Mouse (Mus musculus) hindbrain, embryonic 13.5 days (tissue): ENCODE measurements around the gene Pld2. TPM values are rescaled to one million over a fixed set of nuclear protein-coding genes. Genes with fewer than 3 reads are reported as not detected.
"Not testable (repeated sequence)": the region's sequence is repeated elsewhere in the genome, so short reads cannot be mapped to it uniquely, and the experiment has no call there.

ENCODE experiments used
- ATAC-seq: fragments of 200-750 bp; cut with Nextera tagmentation; 2 replicates; pipeline ENCODE4 v1.8.0; 2017; ENCODE audit warnings: moderate TSS enrichment; ENCODE audit not compliant: low FRiP score
- H3K27ac ChIP-seq: fragments of 300-500 bp; sonication (generic); 2 replicates; pipeline ENCODE4 v1.5.1; 2015; ENCODE audit warnings: inconsistent platforms, mild to moderate bottlenecking, moderate library complexity
- H3K27me3 ChIP-seq: fragments of 300-500 bp; sonication (generic); 2 replicates; pipeline ENCODE4 v1.6.1; 2015; ENCODE audit warnings: mild to moderate bottlenecking, inconsistent platforms
- H3K36me3 ChIP-seq: fragments of 300-500 bp; sonication (generic); 2 replicates; pipeline ENCODE4 v1.6.1; 2015; ENCODE audit warnings: mild to moderate bottlenecking, inconsistent platforms
- H3K4me1 ChIP-seq: fragments of 300-500 bp; sonication (generic); replicated peaks from 2 replicates; pipeline ENCODE4 v1.6.1; 2015; ENCODE audit warnings: inconsistent platforms
- H3K4me2 ChIP-seq: fragments of 300-500 bp; sonication (generic); 2 replicates; pipeline ENCODE4 v1.6.1; 2015; ENCODE audit warnings: inconsistent platforms, mild to moderate bottlenecking, moderate library complexity
- H3K4me3 ChIP-seq: fragments of 300-500 bp; sonication (generic); 2 replicates; pipeline ENCODE4 v1.5.1; 2015; ENCODE audit warnings: mild to moderate bottlenecking, inconsistent platforms
- H3K9ac ChIP-seq: fragments of 300-500 bp; sonication (generic); 2 replicates; pipeline ENCODE4 v1.6.1; 2015; ENCODE audit warnings: mild to moderate bottlenecking, inconsistent platforms
- H3K9me3 ChIP-seq: fragments of 300-500 bp; sonication (generic); 2 replicates; pipeline ENCODE4 v1.6.1; 2016; ENCODE audit warnings: inconsistent platforms
- WGBS: fragments of 180-500 bp; shearing (Covaris S2); methylation state at CpG from one replicate; pipeline ENCODE4 v1.1.7; 2015; 5-methylcytosine and 5-hydroxymethylcytosine counted together
- polyA plus RNA-seq: library from polyadenylated mRNA; unstranded; fragments of >200 nt; fragmentation: Nextera tagmentation; extraction: Ambion mirVana; gene quantifications from 2 replicates; pipeline ENCODE4 v1.2.1, GENCODE M21; 2015

Pld2 gene
- polyA plus RNA-seq, 1 experiment from 2014 or later, result 9.0 TPM

DNA sequence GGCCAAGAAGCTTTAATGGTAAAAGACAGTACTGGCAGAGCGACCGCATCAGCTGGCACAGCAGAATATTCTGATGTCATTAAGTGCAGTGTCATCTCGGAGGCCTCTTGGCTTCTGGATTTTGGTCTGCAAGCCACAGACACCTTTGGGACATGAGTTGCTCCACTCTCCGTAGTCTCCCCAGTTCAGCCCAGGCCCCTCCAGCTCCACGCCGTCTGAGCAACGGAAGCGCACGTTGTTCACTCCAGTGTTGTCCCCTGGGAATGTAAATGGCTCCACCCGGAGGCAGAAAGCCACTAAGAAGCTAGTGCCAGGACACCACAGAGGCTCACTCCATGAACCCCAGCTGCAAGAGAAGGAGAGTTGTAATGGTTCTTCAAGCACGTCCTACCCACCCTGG lies 26.3 kb upstream of the Pld2 start:
- H3K4me1 ChIP-seq, result peaks cover 15% of the 10 kb centered on the region
- H3K9ac ChIP-seq, result peak overlapping the region; percentile 24; the same call in 1 of the 2 replicates
- no peak overlapping the region for H3K4me2 ChIP-seq
- H3K27me3 ChIP-seq, result peaks cover 14% of the 10 kb centered on the region; the same call in 1 of the 2 replicates
- no peaks in the 10 kb centered on the region for H3K36me3 ChIP-seq
- 40% methylated on average over 11 of the region's 11 CpGs for WGBS
- H3K27ac ChIP-seq, result no peak overlapping the region
- H3K9me3 ChIP-seq, result no peaks in the 10 kb centered on the region
- no peak for ATAC-seq
- no peak overlapping the region for H3K4me3 ChIP-seq

DNA sequence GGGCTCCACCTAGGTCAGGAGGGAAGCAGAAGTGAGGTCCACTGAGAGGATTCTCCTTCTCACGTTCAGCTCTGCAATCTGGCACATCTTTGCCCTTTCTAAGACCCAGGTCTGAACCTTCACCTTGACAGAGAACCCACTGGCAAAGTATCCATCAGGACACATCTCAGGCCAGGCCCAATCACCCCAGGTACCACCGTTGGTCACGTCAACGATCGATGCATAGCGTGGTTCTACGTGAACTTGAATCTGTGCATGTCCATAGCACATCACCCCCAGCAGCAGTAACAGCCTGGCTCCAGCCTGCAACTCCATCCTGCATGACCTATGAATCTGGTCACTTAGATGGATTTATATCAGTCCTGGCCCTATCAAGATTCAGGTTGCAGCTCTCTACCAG lies 25.6 kb upstream of the Pld2 start, which contains the start of gene Vmo1:
Vmo1 (minus strand) TSS at position 329 of the 400 bp plus-strand sequence.
- H3K27me3 ChIP-seq, result peaks cover 9% of the 10 kb centered on the region; the same call in 1 of the 2 replicates
- H3K36me3 ChIP-seq, result no peaks in the 10 kb centered on the region
- H3K27ac ChIP-seq, result no peak within 1 kb of the TSS
- no peak for ATAC-seq
- no peak within 1 kb of the TSS for H3K4me3 ChIP-seq
- no peak within 1 kb of the TSS for H3K4me2 ChIP-seq
- H3K9ac ChIP-seq, result peak within 1 kb of the TSS; percentile 24; the same call in 1 of the 2 replicates
- no peaks in the 10 kb centered on the region for H3K9me3 ChIP-seq
- 92% methylated on average over 7 of the region's 7 CpGs for WGBS
- peaks cover 15% of the 10 kb centered on the region for H3K4me1 ChIP-seq

DNA sequence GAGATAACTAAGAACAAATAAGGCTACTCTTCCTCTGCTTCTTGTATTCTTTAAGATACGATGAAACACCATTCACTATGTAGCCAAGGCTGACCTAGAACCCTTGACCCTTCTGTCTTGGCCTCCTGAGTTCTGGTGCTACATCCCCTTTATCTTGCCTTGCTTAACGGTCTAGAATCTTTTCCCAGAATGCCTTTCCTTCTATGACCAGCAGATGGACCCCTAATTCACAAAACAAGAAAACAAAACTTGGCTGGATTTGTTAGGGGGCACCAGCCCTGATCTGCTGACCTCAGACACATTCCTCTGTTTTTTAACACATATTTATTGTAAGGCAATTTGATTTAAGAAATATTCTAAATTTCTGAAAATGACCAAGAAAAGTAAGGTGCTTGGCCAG lies 23.5 kb upstream of the Pld2 start:
- no peak for ATAC-seq
- 29% methylated on average over 2 of the region's 2 CpGs for WGBS
- Histone ChIP-seq H3K27ac (no peak overlapping the region), H3K36me3 (no peaks in the 10 kb centered on the region), H3K4me3 (no peak overlapping the region), H3K4me1 (peaks cover 19% of the 10 kb centered on the region), H3K9me3 (no peaks in the 10 kb centered on the region), H3K9ac (no peak overlapping the region), H3K4me2 (no peak overlapping the region), H3K27me3 (peaks cover 15% of the 10 kb centered on the region)

DNA sequence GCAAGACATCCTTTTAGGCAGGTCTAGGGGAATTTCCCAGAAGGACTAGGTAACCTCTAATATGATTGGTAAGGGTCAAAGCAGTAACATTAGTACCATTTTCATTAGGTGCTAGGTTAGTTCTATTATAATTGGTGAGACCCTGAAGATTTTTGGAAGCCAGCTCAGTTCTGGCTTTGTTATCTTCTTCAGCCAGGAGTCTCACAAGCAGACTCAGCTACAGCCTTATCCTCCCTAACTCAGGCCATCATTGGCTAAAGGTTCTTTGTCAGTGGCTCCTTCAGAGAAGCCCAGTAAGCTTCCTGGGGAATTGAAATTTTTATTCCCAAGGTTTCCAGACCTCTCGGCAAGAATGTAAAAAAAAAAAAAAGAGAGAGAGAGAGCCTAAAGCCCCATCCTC lies 21.4 kb upstream of the Pld2 start:
- 54% methylated on average over 1 of the region's 1 CpGs for WGBS
- ATAC-seq, result no peak
- no peaks in the 10 kb centered on the region for H3K36me3 ChIP-seq
- H3K9ac ChIP-seq, result no peak overlapping the region
- no peaks in the 10 kb centered on the region for H3K9me3 ChIP-seq
- H3K27ac ChIP-seq, result no peak overlapping the region
- no peak overlapping the region for H3K4me2 ChIP-seq
- H3K4me1 ChIP-seq, result peaks cover 17% of the 10 kb centered on the region
- peaks cover 15% of the 10 kb centered on the region for H3K27me3 ChIP-seq
- H3K4me3 ChIP-seq, result no peak overlapping the region

DNA sequence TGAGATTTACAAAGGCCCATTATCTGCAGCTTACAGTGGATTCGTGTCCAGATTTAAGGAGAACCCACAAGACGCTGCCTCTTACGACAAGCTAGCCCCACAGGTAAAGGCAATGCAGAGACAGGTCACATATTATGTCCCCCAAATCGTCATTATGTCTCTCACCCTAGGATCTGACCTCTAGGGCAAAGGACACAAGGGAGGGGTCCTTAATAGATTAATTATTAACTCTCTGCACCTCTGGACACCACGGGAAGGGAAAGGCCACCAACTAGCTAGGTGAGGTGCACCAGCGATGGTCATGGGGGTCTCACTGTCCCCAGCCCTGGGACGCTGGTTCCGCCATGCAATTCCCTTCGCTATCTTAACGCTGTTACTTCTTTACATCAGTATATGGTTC lies 20.9 kb upstream of the Pld2 start, which contains the start of gene Gltpd2:
Gltpd2 (plus strand) TSS at position 274 of the 400 bp plus-strand sequence.
- H3K9ac ChIP-seq, result peak within 1 kb of the TSS; percentile 63
- H3K27me3 ChIP-seq, result peaks cover 15% of the 10 kb centered on the region
- no peaks in the 10 kb centered on the region for H3K36me3 ChIP-seq
- H3K4me2 ChIP-seq, result peak within 1 kb of the TSS; percentile 47
- peaks cover 13% of the 10 kb centered on the region for H3K4me1 ChIP-seq
- peak within 1 kb of the TSS; percentile 56; the same call in 1 of the 2 replicates for H3K27ac ChIP-seq
- peak within 1 kb of the TSS; percentile 24 for H3K4me3 ChIP-seq
- WGBS, result 78% methylated on average over 10 of the region's 10 CpGs
- H3K9me3 ChIP-seq, result no peaks in the 10 kb centered on the region
- ATAC-seq, result no peak

DNA sequence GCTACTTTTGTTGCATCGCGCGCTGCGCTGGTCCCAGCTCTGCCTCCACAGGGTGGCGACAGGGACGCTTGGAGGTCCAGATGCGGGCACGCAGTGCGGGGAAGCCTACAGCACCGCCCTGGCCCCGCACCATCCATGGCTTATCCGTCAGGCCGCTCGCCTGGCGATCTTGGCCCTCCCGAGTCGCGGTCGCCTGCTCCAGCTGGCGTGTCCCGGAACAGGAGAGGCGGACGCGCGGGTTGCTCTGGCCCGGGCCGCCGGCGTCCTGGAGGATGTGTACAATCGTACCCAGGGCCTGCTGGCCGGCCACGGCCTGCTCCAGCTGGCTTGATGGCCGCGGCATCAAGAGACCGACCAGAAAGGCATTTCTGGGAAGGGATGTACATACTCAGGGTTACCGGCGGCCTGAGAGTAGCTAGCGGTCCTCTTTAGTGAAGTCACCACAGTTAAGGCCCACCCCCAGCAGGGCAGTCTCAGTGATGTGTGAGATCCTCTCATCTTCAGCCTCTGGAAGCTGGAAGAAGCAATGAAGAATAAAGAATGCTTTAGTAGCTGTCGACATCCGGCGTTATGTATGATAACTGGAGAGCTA lies 19.6 kb upstream of the Pld2 start:
- no peaks in the 10 kb centered on the region for H3K9me3 ChIP-seq
- ATAC-seq, result peak; percentile 71; the same call in 1 of the 2 replicates
- WGBS, result 14% methylated on average over 41 of the region's 41 CpGs
- H3K36me3 ChIP-seq, result no peaks in the 10 kb centered on the region
- peaks cover 15% of the 10 kb centered on the region for H3K27me3 ChIP-seq
- peak overlapping the region; percentile 56; the same call in 1 of the 2 replicates for H3K27ac ChIP-seq
- H3K4me2 ChIP-seq, result peak overlapping the region; percentile 47
- peaks cover 13% of the 10 kb centered on the region for H3K4me1 ChIP-seq
- H3K4me3 ChIP-seq, result peak overlapping the region; percentile 24
- peak overlapping the region; percentile 63 for H3K9ac ChIP-seq

DNA sequence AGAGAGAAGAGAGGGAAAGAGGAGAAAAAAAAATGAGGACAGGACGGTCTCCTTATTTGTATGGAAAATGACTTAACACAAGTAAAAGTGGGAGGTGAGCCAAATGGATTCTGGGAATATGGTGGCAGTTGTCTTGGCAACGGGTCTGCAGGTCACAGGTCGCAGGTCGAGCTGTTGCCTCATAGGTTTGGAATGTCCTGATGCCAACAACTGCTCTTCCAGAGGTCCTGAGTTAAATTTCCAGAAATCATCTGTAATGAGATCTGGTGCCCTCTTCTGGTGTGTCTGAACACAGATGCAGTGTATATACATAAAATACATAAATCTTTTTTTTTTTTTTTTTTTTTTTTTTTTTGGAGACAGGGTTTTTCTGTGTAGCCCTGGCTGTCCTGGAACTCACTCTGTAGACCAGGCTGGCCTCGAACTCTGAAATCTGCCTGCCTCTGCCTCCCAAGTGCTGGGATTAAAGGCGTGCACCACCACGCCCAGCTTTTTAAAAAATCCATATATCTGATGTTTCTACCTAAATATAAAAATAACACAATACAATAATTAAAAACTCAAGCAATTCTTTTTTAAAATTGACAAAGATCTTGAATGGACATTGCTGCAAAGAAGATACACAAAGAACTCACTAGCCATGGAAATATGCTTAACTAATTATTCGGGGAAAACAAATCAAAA lies 16.4 kb upstream of the Pld2 start:
- Histone ChIP-seq H3K36me3 (peaks cover 23% of the 10 kb centered on the region), H3K4me1 (peaks cover 25% of the 10 kb centered on the region), H3K27me3 (peaks cover 15% of the 10 kb centered on the region)
- H3K4me2 ChIP-seq, H3K9ac ChIP-seq, H3K9me3 ChIP-seq, H3K27ac ChIP-seq, ATAC-seq, H3K4me3 ChIP-seq: not testable (repeated sequence)
- WGBS, result 88% methylated on average over 8 of the region's 8 CpGs

DNA sequence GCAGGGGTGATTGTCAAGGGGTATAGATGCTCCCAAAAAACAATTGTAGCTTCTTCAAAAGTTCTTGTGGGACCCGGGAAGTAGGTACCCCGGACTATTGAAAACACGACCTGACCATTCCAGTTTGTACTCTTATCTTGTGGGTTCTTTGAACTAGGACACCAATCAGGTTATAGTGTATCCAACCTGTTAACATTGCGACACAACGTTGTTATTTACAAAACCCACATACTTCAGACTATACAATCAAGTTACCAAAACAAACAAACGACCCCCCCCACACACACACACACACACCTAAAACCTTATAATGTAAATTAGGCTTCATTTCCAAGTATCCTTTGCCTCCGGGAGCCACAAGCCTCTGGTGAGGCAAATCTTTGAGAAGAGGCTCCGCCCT lies 15.1 kb upstream of the Pld2 start:
- no peak overlapping the region for H3K27ac ChIP-seq
- H3K9ac ChIP-seq, result no peak overlapping the region
- WGBS, result 10% methylated on average over 8 of the region's 8 CpGs
- H3K27me3 ChIP-seq, result peaks cover 11% of the 10 kb centered on the region
- H3K4me3 ChIP-seq, result peak overlapping the region; percentile 55
- peaks cover 36% of the 10 kb centered on the region for H3K36me3 ChIP-seq
- H3K4me1 ChIP-seq, result peaks cover 22% of the 10 kb centered on the region
- H3K4me2 ChIP-seq, result peak overlapping the region; percentile 51
- ATAC-seq, result 0 out of 2 replicates have a peak, but pooled peaks have one; percentile 9
- H3K9me3 ChIP-seq, result no peaks in the 10 kb centered on the region

DNA sequence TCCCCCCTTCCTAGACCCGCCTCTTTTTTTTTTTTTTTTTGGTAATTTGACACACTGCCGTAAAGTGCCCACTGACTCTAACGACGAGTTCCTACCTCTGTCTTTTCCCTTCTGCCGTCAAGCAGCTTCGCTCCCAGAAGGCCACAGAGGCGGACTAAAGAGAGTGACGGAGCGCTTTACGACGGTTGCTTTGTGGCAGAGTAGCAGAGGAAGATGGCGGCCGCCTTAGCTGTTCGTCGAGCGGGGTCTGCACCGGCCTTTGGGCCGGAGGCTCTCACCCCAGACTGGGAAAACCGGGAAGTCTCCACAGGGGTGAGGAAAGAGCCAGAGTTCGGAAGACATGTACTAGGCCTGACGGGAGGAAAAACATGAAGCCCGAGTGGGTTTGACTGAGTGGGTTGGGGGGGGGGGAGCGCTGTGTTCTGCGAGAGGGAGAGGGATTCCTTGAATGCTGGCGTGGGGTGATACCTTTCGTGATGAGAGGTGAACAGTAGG lies 14.6 kb upstream of the Pld2 start, which contains the start of gene Psmb6:
Psmb6 (plus strand) TSS at position 184 of the 495 bp plus-strand sequence.
- Histone ChIP-seq H3K9ac (peak within 1 kb of the TSS; percentile 80), H3K36me3 (peaks cover 36% of the 10 kb centered on the region), H3K9me3 (no peaks in the 10 kb centered on the region), H3K4me2 (peak within 1 kb of the TSS; percentile 75), H3K4me1 (peaks cover 18% of the 10 kb centered on the region), H3K4me3 (peak within 1 kb of the TSS; percentile 55), H3K27me3 (0 out of 2 replicates have a peak, but pooled peaks cover 7% of the 10 kb centered on the region), H3K27ac (peak within 1 kb of the TSS; percentile 62; the same call in 1 of the 2 replicates)
- WGBS, result under 1% methylated on average over 26 of the region's 26 CpGs
- peak; percentile 95 for ATAC-seq

DNA sequence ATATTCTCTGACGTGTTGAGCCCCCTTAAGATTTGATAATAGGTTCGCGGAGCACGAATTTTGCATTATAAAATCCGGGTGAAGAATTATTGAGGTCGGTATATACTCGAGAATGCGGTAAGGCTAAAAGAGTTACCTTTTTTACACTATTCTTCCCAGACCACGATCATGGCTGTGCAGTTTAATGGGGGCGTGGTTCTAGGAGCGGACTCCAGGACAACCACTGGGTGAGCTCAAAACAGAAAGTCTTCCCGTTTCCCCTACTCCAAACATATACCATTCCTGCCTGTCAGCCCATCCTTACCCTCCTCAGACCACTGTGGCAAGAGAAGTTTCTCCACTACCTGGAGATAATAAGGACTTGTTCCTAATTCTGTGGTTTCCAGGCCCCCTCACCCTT lies 14.1 kb upstream of the Pld2 start:
- WGBS, result under 1% methylated on average over 12 of the region's 12 CpGs
- H3K9ac ChIP-seq, result peak overlapping the region; percentile 80
- ATAC-seq, result peak; percentile 52; the same call in 1 of the 2 replicates
- peak overlapping the region; percentile 55 for H3K4me3 ChIP-seq
- H3K27ac ChIP-seq, result peak overlapping the region; percentile 62; the same call in 1 of the 2 replicates
- H3K9me3 ChIP-seq, result no peaks in the 10 kb centered on the region
- H3K4me2 ChIP-seq, result peak overlapping the region; percentile 75
- H3K27me3 ChIP-seq, result 0 out of 2 replicates have a peak, but pooled peaks cover 2% of the 10 kb centered on the region
- peaks cover 13% of the 10 kb centered on the region for H3K4me1 ChIP-seq
- peaks cover 36% of the 10 kb centered on the region for H3K36me3 ChIP-seq

DNA sequence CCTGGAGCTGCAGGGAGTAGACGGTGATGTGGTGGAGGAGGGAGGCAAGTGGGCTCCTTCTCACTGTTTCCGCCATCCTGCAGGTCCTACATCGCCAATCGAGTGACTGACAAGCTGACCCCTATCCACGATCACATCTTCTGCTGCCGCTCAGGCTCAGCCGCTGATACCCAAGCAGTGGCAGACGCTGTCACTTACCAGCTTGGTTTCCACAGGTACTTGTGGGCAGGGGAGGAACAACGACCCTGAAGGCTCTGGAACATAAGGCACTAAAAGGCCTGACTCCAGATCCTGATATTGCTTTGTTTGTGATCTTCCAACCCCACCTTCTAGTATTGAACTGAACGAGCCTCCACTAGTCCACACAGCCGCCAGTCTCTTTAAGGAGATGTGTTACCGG lies 13.7 kb upstream of the Pld2 start:
- 89% methylated on average over 12 of the region's 12 CpGs for WGBS
- H3K27ac ChIP-seq, result no peak overlapping the region
- H3K4me3 ChIP-seq, result peak overlapping the region; percentile 55
- H3K27me3 ChIP-seq, result no peaks in the 10 kb centered on the region
- peaks cover 36% of the 10 kb centered on the region for H3K36me3 ChIP-seq
- peak overlapping the region; percentile 80 for H3K9ac ChIP-seq
- no peaks in the 10 kb centered on the region for H3K9me3 ChIP-seq
- peaks cover 12% of the 10 kb centered on the region for H3K4me1 ChIP-seq
- no peak for ATAC-seq
- H3K4me2 ChIP-seq, result peak overlapping the region; percentile 75

DNA sequence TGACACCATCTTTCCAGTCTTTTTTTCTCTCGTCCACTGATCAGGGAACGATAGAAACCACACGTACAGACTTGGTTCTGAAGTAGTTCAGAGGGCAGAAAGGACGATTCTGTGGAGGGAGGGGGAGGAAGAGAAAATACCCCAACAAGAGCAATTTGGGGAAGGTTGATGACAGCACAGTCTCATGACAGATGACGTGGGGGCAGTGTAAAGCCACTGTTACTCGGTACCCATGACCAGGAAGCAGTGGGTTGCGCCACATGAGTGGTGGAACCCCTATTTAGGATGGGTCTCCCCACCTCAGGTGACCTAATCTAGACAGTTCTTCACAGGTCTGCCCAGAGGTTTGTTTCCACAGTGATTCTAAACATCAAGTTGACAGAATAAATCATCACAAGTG lies 11.3 kb upstream of the Pld2 start:
- ATAC-seq, result no peak
- H3K36me3 ChIP-seq, result peaks cover 36% of the 10 kb centered on the region
- no peak overlapping the region for H3K9ac ChIP-seq
- 87% methylated on average over 7 of the region's 7 CpGs for WGBS
- H3K27ac ChIP-seq, result no peak overlapping the region
- H3K4me1 ChIP-seq, result peaks cover 12% of the 10 kb centered on the region
- H3K4me2 ChIP-seq, result no peak overlapping the region
- H3K27me3 ChIP-seq, result no peaks in the 10 kb centered on the region
- H3K4me3 ChIP-seq, result no peak overlapping the region
- H3K9me3 ChIP-seq, result no peaks in the 10 kb centered on the region
